In genomic region chr6:55275786-55276185, GRCm38 (mm10) we compare ENCODE assay signal across 12 mouse cellular contexts.
DNase-seq lines count a peak whose midpoint lies in the region.
"Had no signal": no experiment of that assay in that cellular context is flagged by ENCODE, and none has a peak within 500 bp of the region (broad histone marks: within the 10 kb centered on the region; RNA-seq: fewer than 3 reads in every experiment).

No protein-coding gene starts in this region.

- DNase-seq in gastrocnemius, adult 18-20 months (ENCODE audit: low spot score), result peak; percentile 53
- no peak for DNase-seq in gastrocnemius, postnatal 4 days (ENCODE audit: low spot score in 2 of 2)
- peak; percentile 27 for DNase-seq in 3134 (ENCODE audit: extremely low read depth, insufficient read length, low spot score)
- DNase-seq in NIH3T3 (ENCODE audit: low read depth), result peak; percentile 17
- peak; percentile 39 to 50 for DNase-seq in cerebellum, postnatal 25 days
- no peak for DNase-seq in kidney, adult 9 months
- DNase-seq in kidney, adult 18-20 months, result no peak
- DNase-seq: adrenal gland, postnatal 14 days; embryo, embryonic 11 days; heart, postnatal 36 days; layer of hippocampus, adult 9-11 months; right cerebral cortex, postnatal 14 days had no signal

Comparison
In these comparisons a context has a peak if more than half of its experiments do, and no peak if none do; other contexts are left out.
1. DNase-seq: peak in gastrocnemius, adult 18-20 months (single experiment), 3134 (single experiment), NIH3T3 (single experiment) and cerebellum, postnatal 25 days (2 of 2); none in gastrocnemius, postnatal 4 days (0 of 2), kidney, adult 9 months (single experiment) and kidney, adult 18-20 months (single experiment).